ENCODE assay signal across 12 mouse cellular contexts in genomic region chr2:132377436-132377835, GRCm38 (mm10). TPM values are rescaled to one million over a fixed set of nuclear protein-coding genes. Genes with fewer than 3 reads are reported as not detected.
A peak's percentile ranks its signal among the peaks of the same experiment; 100 is the strongest.
DNase-seq lines count a peak whose midpoint lies in the region; ATAC-seq lines count a peak whose summit lies in the region.
"Had no signal": no experiment of that assay in that cellular context is flagged by ENCODE, and none has a peak within 500 bp of the region (broad histone marks: within the 10 kb centered on the region; RNA-seq: fewer than 3 reads in every experiment).

No protein-coding gene starts in this region.

- no peak overlapping the region for H3K4me3 ChIP-seq in forebrain, embryonic 15.5 days
- H3K4me3 ChIP-seq in forebrain, embryonic 12.5 days (replicated peaks): no peak overlapping the region
- no peak overlapping the region for H3K4me3 ChIP-seq in limb, embryonic 10.5 days

- H3K36me3 ChIP-seq in forebrain, embryonic 15.5 days: no peaks in the 10 kb centered on the region
- no peaks in the 10 kb centered on the region for H3K36me3 ChIP-seq in forebrain, embryonic 12.5 days (replicated peaks)
- no peaks in the 10 kb centered on the region for H3K36me3 ChIP-seq in limb, embryonic 10.5 days

- H3K27ac ChIP-seq in forebrain, embryonic 15.5 days (replicated peaks): no peak overlapping the region
- no peak overlapping the region for H3K27ac ChIP-seq in forebrain, embryonic 12.5 days
- no peak overlapping the region for H3K27ac ChIP-seq in limb, embryonic 10.5 days

- H3K9me3 ChIP-seq in forebrain, embryonic 15.5 days: no peaks in the 10 kb centered on the region
- no peaks in the 10 kb centered on the region for H3K9me3 ChIP-seq in forebrain, embryonic 12.5 days
- no peaks in the 10 kb centered on the region for H3K9me3 ChIP-seq in limb, embryonic 10.5 days (replicated peaks)

- 57% methylated on average over 2 of the region's 2 CpGs for WGBS in forebrain, embryonic 15.5 days
- WGBS in forebrain, embryonic 12.5 days: 84% methylated on average over 2 of the region's 2 CpGs
- WGBS in limb, embryonic 10.5 days: 97% methylated on average over 2 of the region's 2 CpGs

- no peak overlapping the region for H3K4me2 ChIP-seq in forebrain, embryonic 15.5 days (replicated peaks)
- no peak overlapping the region for H3K4me2 ChIP-seq in forebrain, embryonic 12.5 days

- no peaks in the 10 kb centered on the region for H3K27me3 ChIP-seq in forebrain, embryonic 15.5 days
- no peaks in the 10 kb centered on the region for H3K27me3 ChIP-seq in forebrain, embryonic 12.5 days
- H3K27me3 ChIP-seq in limb, embryonic 10.5 days (ENCODE audit: low read depth, poor library complexity, severe bottlenecking): no peaks in the 10 kb centered on the region

- no peaks in the 10 kb centered on the region for H3K4me1 ChIP-seq in forebrain, embryonic 15.5 days
- no peaks in the 10 kb centered on the region for H3K4me1 ChIP-seq in forebrain, embryonic 12.5 days
- H3K4me1 ChIP-seq in limb, embryonic 10.5 days: no peaks in the 10 kb centered on the region

- no peak overlapping the region for H3K9ac ChIP-seq in forebrain, embryonic 15.5 days (replicated peaks)
- H3K9ac ChIP-seq in forebrain, embryonic 12.5 days: no peak overlapping the region

- peak; percentile 46; the same call in 1 of the 2 replicates for ATAC-seq in forebrain, embryonic 15.5 days (replicated peaks)
- no peak for ATAC-seq in forebrain, embryonic 12.5 days (ENCODE audit: low FRiP score)

- DNase-seq in cerebellum, adult 8-10 months: peak; percentile 39
- DNase-seq in frontal cortex, postnatal 36 days (ENCODE audit: low spot score in 2 of 2): peak; percentile 22 to 44
- DNase-seq in right cerebral cortex, postnatal 25 days: peak; percentile 37
- DNase-seq in limb, embryonic 10.5 days (ENCODE audit: low spot score): no peak
- DNase-seq in adrenal gland, postnatal 25 days: no peak
- DNase-seq in urinary bladder, postnatal 4 days (ENCODE audit: low spot score in 2 of 2): no peak
- DNase-seq: kidney, postnatal 14 days; thymus, adult 18-20 months had no signal

RNA-seq across cellular contexts. Expression of gene Prokr2, which starts 7.8 kb away (rescaled TPM):
- polyA plus RNA-seq in forebrain, embryonic 15.5 days (2015; fragmentation: Nextera tagmentation; extraction: Ambion mirVana): 5.0 and 5.1 TPM in 2 replicates
- 3.0 and 3.3 TPM in 2 replicates for polyA plus RNA-seq in forebrain, embryonic 12.5 days (2016; fragmentation: Nextera tagmentation; extraction: Ambion mirVana)
- polyA plus RNA-seq in limb, embryonic 10.5 days (2016; fragmentation: Nextera tagmentation; extraction: Ambion mirVana): 0.34 and 0.78 TPM in 2 replicates
- total RNA-seq in adrenal gland, postnatal 25 days (2021): not detected in 2 replicates
- total RNA-seq: gastrocnemius, postnatal 4 days; megakaryocyte, adult 5-6 weeks had no signal

Comparison
In these comparisons a context has a peak if more than half of its experiments do, and no peak if none do; other contexts are left out.
1. DNase-seq: peak in cerebellum, adult 8-10 months (single experiment), frontal cortex, postnatal 36 days (2 of 2) and right cerebral cortex, postnatal 25 days (single experiment); none in limb, embryonic 10.5 days (single experiment), adrenal gland, postnatal 25 days (single experiment) and urinary bladder, postnatal 4 days (0 of 2).